Mouse (Mus musculus) hindbrain, embryonic 13.5 days (tissue): ENCODE data around the gene Afg1l. TPM values are rescaled to one million over a fixed set of nuclear protein-coding genes. Genes with fewer than 3 reads are reported as not detected.
A peak's percentile ranks its signal among the peaks of the same experiment; 100 is the strongest.

Source experiments
- ATAC-seq: fragments of 200-750 bp; cut with Nextera tagmentation; 2 replicates; pipeline ENCODE4 v1.8.0; 2017; ENCODE audit warnings: moderate TSS enrichment; ENCODE audit not compliant: low FRiP score
- H3K27ac ChIP-seq: fragments of 300-500 bp; sonication (generic); 2 replicates; pipeline ENCODE4 v1.5.1; 2015; ENCODE audit warnings: inconsistent platforms, mild to moderate bottlenecking, moderate library complexity
- H3K27me3 ChIP-seq: fragments of 300-500 bp; sonication (generic); 2 replicates; pipeline ENCODE4 v1.6.1; 2015; ENCODE audit warnings: mild to moderate bottlenecking, inconsistent platforms
- H3K36me3 ChIP-seq: fragments of 300-500 bp; sonication (generic); 2 replicates; pipeline ENCODE4 v1.6.1; 2015; ENCODE audit warnings: mild to moderate bottlenecking, inconsistent platforms
- H3K4me1 ChIP-seq: fragments of 300-500 bp; sonication (generic); replicated peaks from 2 replicates; pipeline ENCODE4 v1.6.1; 2015; ENCODE audit warnings: inconsistent platforms
- H3K4me2 ChIP-seq: fragments of 300-500 bp; sonication (generic); 2 replicates; pipeline ENCODE4 v1.6.1; 2015; ENCODE audit warnings: inconsistent platforms, mild to moderate bottlenecking, moderate library complexity
- H3K4me3 ChIP-seq: fragments of 300-500 bp; sonication (generic); 2 replicates; pipeline ENCODE4 v1.5.1; 2015; ENCODE audit warnings: mild to moderate bottlenecking, inconsistent platforms
- H3K9ac ChIP-seq: fragments of 300-500 bp; sonication (generic); 2 replicates; pipeline ENCODE4 v1.6.1; 2015; ENCODE audit warnings: mild to moderate bottlenecking, inconsistent platforms
- H3K9me3 ChIP-seq: fragments of 300-500 bp; sonication (generic); 2 replicates; pipeline ENCODE4 v1.6.1; 2016; ENCODE audit warnings: inconsistent platforms
- WGBS: fragments of 180-500 bp; shearing (Covaris S2); methylation state at CpG from one replicate; pipeline ENCODE4 v1.1.7; 2015; 5-methylcytosine and 5-hydroxymethylcytosine counted together
- polyA plus RNA-seq: library from polyadenylated mRNA; unstranded; fragments of >200 nt; fragmentation: Nextera tagmentation; extraction: Ambion mirVana; gene quantifications from 2 replicates; pipeline ENCODE4 v1.2.1, GENCODE M21; 2015

Afg1l gene
- polyA plus RNA-seq, 1 experiment from 2014 or later = 6.4 TPM

GRCm38 (mm10) chr10:42415821-42416470, 62.4 kb downstream of the Afg1l start:
- H3K27ac ChIP-seq = no peak overlapping the region
- no peaks in the 10 kb centered on the region for H3K27me3 ChIP-seq
- H3K4me3 ChIP-seq = no peak overlapping the region
- WGBS = 79% methylated on average over 4 of the region's 4 CpGs
- H3K36me3 ChIP-seq = no peaks in the 10 kb centered on the region
- peaks cover 13% of the 10 kb centered on the region for H3K4me1 ChIP-seq
- H3K9me3 ChIP-seq = no peaks in the 10 kb centered on the region
- H3K4me2 ChIP-seq = no peak overlapping the region
- no peak overlapping the region for H3K9ac ChIP-seq
- ATAC-seq = no peak

- no peaks in the 10 kb centered on the region for H3K36me3 ChIP-seq
- 70% methylated on average over 6 of the region's 6 CpGs for WGBS
- ATAC-seq = peak; percentile 43; the same call in 1 of the 2 replicates
- H3K27ac ChIP-seq = peak overlapping the region; percentile 36
- no peaks in the 10 kb centered on the region for H3K9me3 ChIP-seq
- H3K27me3 ChIP-seq = no peaks in the 10 kb centered on the region
- no peak overlapping the region for H3K4me3 ChIP-seq
- H3K4me1 ChIP-seq = peaks cover 6% of the 10 kb centered on the region; the same call in 1 of the 2 replicates
- H3K4me2 ChIP-seq = no peak overlapping the region
- H3K9ac ChIP-seq = no peak overlapping the region
Measured at GRCm38 (mm10) chr10:42410748-42411537, 67.4 kb downstream of the Afg1l start.

GRCm38 (mm10) chr10:42390436-42390835, 87.9 kb downstream of the Afg1l start:
- Histone ChIP-seq H3K4me1 (no peaks in the 10 kb centered on the region), H3K4me2 (no peak overlapping the region), H3K4me3 (no peak overlapping the region), H3K27me3 (no peaks in the 10 kb centered on the region), H3K9me3 (no peaks in the 10 kb centered on the region), H3K27ac (no peak overlapping the region), H3K9ac (no peak overlapping the region), H3K36me3 (peaks cover 7% of the 10 kb centered on the region)
- WGBS = 75% methylated on average over 11 of the region's 11 CpGs
- no peak for ATAC-seq

- ATAC-seq = no peak
Measured at GRCm38 (mm10) chr10:42388181-42388580, 90.2 kb downstream of the Afg1l start.

GRCm38 (mm10) chr10:42384946-42385644, 93.3 kb downstream of the Afg1l start:
- Histone ChIP-seq H3K4me1 (0 out of 2 replicates have a peak, but pooled peaks cover 4% of the 10 kb centered on the region), H3K36me3 (no peaks in the 10 kb centered on the region), H3K27me3 (no peaks in the 10 kb centered on the region), H3K4me2 (no peak overlapping the region), H3K9ac (no peak overlapping the region), H3K4me3 (no peak overlapping the region), H3K9me3 (no peaks in the 10 kb centered on the region), H3K27ac (no peak overlapping the region)
- ATAC-seq = no peak
- 33% methylated on average over 13 of the region's 13 CpGs for WGBS

More at GRCm38 (mm10) chr10:42388181-42388580, 90.2 kb downstream of the Afg1l start:
- Histone ChIP-seq H3K36me3 (no peaks in the 10 kb centered on the region), H3K9me3 (no peaks in the 10 kb centered on the region), H3K4me3 (no peak overlapping the region), H3K9ac (no peak overlapping the region), H3K4me2 (no peak overlapping the region), H3K4me1 (0 out of 2 replicates have a peak, but pooled peaks cover 4% of the 10 kb centered on the region), H3K27ac (no peak overlapping the region), H3K27me3 (no peaks in the 10 kb centered on the region)

- Histone ChIP-seq H3K9me3 (no peaks in the 10 kb centered on the region), H3K36me3 (no peaks in the 10 kb centered on the region), H3K27ac (no peak overlapping the region), H3K4me1 (0 out of 2 replicates have a peak, but pooled peaks cover 4% of the 10 kb centered on the region), H3K27me3 (no peaks in the 10 kb centered on the region), H3K4me2 (no peak overlapping the region), H3K4me3 (no peak overlapping the region), H3K9ac (no peak overlapping the region)
- 53% methylated on average over 6 of the region's 6 CpGs for WGBS
- ATAC-seq = no peak
Measured at GRCm38 (mm10) chr10:42383708-42384107, 94.7 kb downstream of the Afg1l start.

- Histone ChIP-seq H3K9ac (no peak overlapping the region), H3K27ac (no peak overlapping the region), H3K27me3 (no peaks in the 10 kb centered on the region), H3K9me3 (no peaks in the 10 kb centered on the region), H3K4me3 (no peak overlapping the region), H3K4me2 (no peak overlapping the region), H3K36me3 (no peaks in the 10 kb centered on the region), H3K4me1 (no peaks in the 10 kb centered on the region; the same call in 1 of the 2 replicates)
- 70% methylated on average over 10 of the region's 10 CpGs for WGBS
- 0 out of 2 replicates have a peak, but pooled peaks have one; percentile 28 for ATAC-seq
Measured at GRCm38 (mm10) chr10:42364216-42364615, 114.1 kb downstream of the Afg1l start.

- Histone ChIP-seq H3K36me3 (no peaks in the 10 kb centered on the region), H3K9me3 (no peaks in the 10 kb centered on the region), H3K4me3 (no peak overlapping the region), H3K27me3 (no peaks in the 10 kb centered on the region), H3K9ac (no peak overlapping the region), H3K4me1 (no peaks in the 10 kb centered on the region), H3K27ac (no peak overlapping the region), H3K4me2 (no peak overlapping the region)
- ATAC-seq = no peak
- WGBS = 52% methylated on average over 3 of the region's 3 CpGs
Measured at GRCm38 (mm10) chr10:42355980-42356379, 122.4 kb downstream of the Afg1l start.

GRCm38 (mm10) chr10:42347986-42348385, 130.4 kb downstream of the Afg1l start:
- no peaks in the 10 kb centered on the region for H3K36me3 ChIP-seq
- no peak overlapping the region for H3K4me3 ChIP-seq
- H3K4me1 ChIP-seq = peaks cover 14% of the 10 kb centered on the region
- ATAC-seq = no peak
- H3K4me2 ChIP-seq = no peak overlapping the region
- no peaks in the 10 kb centered on the region for H3K9me3 ChIP-seq
- H3K9ac ChIP-seq = no peak overlapping the region
- H3K27me3 ChIP-seq = peaks cover 3% of the 10 kb centered on the region; the same call in 1 of the 2 replicates
- 92% methylated on average over 5 of the region's 5 CpGs for WGBS
- H3K27ac ChIP-seq = no peak overlapping the region

GRCm38 (mm10) chr10:42347127-42347526, 131.2 kb downstream of the Afg1l start:
- Histone ChIP-seq H3K27ac (no peak overlapping the region), H3K9me3 (no peaks in the 10 kb centered on the region), H3K9ac (no peak overlapping the region), H3K4me3 (no peak overlapping the region), H3K27me3 (peaks cover 4% of the 10 kb centered on the region; the same call in 1 of the 2 replicates), H3K4me1 (peaks cover 14% of the 10 kb centered on the region), H3K4me2 (no peak overlapping the region), H3K36me3 (no peaks in the 10 kb centered on the region)
- no peak for ATAC-seq
- 67% methylated on average over 5 of the region's 5 CpGs for WGBS

- ATAC-seq = no peak
- Histone ChIP-seq H3K9ac (no peak overlapping the region), H3K27ac (peak overlapping the region; percentile 35; the same call in 1 of the 2 replicates), H3K27me3 (peaks cover 10% of the 10 kb centered on the region), H3K9me3 (no peaks in the 10 kb centered on the region), H3K4me3 (no peak overlapping the region), H3K4me1 (peaks cover 14% of the 10 kb centered on the region), H3K36me3 (no peaks in the 10 kb centered on the region), H3K4me2 (no peak overlapping the region)
- WGBS = 30% methylated on average over 12 of the region's 12 CpGs
Measured at GRCm38 (mm10) chr10:42346179-42346877, 132.0 kb downstream of the Afg1l start.

- no peak overlapping the region for H3K4me2 ChIP-seq
- H3K4me1 ChIP-seq = peaks cover 33% of the 10 kb centered on the region
- H3K27ac ChIP-seq = no peak overlapping the region
- no peaks in the 10 kb centered on the region for H3K9me3 ChIP-seq
- H3K36me3 ChIP-seq = no peaks in the 10 kb centered on the region
- no peak for ATAC-seq
- H3K4me3 ChIP-seq = no peak overlapping the region
- peaks cover 7% of the 10 kb centered on the region for H3K27me3 ChIP-seq
- H3K9ac ChIP-seq = no peak overlapping the region
- 93% methylated on average over 5 of the region's 5 CpGs for WGBS
Measured at GRCm38 (mm10) chr10:42342714-42343113, 135.7 kb downstream of the Afg1l start.
